Mouse (Mus musculus) right cerebral cortex, adult 2 months (tissue): ENCODE measurements around the gene Igsf9.
A peak's percentile ranks its signal among the peaks of the same experiment; 100 is the strongest.

Source experiments
- DNase-seq, 2 experiments: peaks; one replicate each; pipeline ENCODE4 v3.0.0; 2021 to 2022; ENCODE audit warnings: low spot score in 2 of 2

Igsf9 gene

GRCm38 (mm10) chr1:172468301-172468877 lies 13.2 kb upstream of the Igsf9 start:
- DNase-seq = no peak

- DNase-seq = no peak
Observed at GRCm38 (mm10) chr1:172469373-172469772, 12.2 kb upstream of the Igsf9 start.

- no peak for DNase-seq
Observed at GRCm38 (mm10) chr1:172469810-172470448, 11.7 kb upstream of the Igsf9 start.

GRCm38 (mm10) chr1:172472909-172473308 lies 8.7 kb upstream of the Igsf9 start:
- no peak for DNase-seq

GRCm38 (mm10) chr1:172474196-172474595 lies 7.4 kb upstream of the Igsf9 start:
- DNase-seq = no peak

- no peak for DNase-seq
Observed at GRCm38 (mm10) chr1:172475054-172475741, 6.4 kb upstream of the Igsf9 start, which contains the start of gene Slamf9. Gene Slamf9 (plus strand): TSS chr1:172475358.

- no peak for DNase-seq
Observed at GRCm38 (mm10) chr1:172478020-172478419, 3.6 kb upstream of the Igsf9 start.

GRCm38 (mm10) chr1:172480376-172480775 lies 1.2 kb upstream of the Igsf9 start:
- no peak for DNase-seq

GRCm38 (mm10) chr1:172481111-172481510 lies 477 bp upstream of the Igsf9 start:
- DNase-seq = no peak

- no peak for DNase-seq
Observed at GRCm38 (mm10) chr1:172482518-172483360, 1.2 kb downstream of the Igsf9 start.

GRCm38 (mm10) chr1:172483361-172483660 lies 1.7 kb downstream of the Igsf9 start:
- no peak for DNase-seq

GRCm38 (mm10) chr1:172484236-172484635 lies 2.6 kb downstream of the Igsf9 start:
- DNase-seq = no peak

- no peak for DNase-seq
Observed at GRCm38 (mm10) chr1:172484671-172485070, 3.1 kb downstream of the Igsf9 start.

GRCm38 (mm10) chr1:172485821-172486220 lies 4.2 kb downstream of the Igsf9 start:
- DNase-seq = no peak

- no peak for DNase-seq
Observed at GRCm38 (mm10) chr1:172486236-172486635, 4.6 kb downstream of the Igsf9 start.

GRCm38 (mm10) chr1:172486651-172487050 lies 5.1 kb downstream of the Igsf9 start:
- no peak for DNase-seq

GRCm38 (mm10) chr1:172487859-172488258 lies 6.3 kb downstream of the Igsf9 start:
- no peak for DNase-seq

- DNase-seq = no peak
Observed at GRCm38 (mm10) chr1:172488831-172489230, 7.2 kb downstream of the Igsf9 start.

GRCm38 (mm10) chr1:172489585-172490250 lies 8.1 kb downstream of the Igsf9 start:
- DNase-seq = no peak

GRCm38 (mm10) chr1:172490261-172490661 lies 8.7 kb downstream of the Igsf9 start:
- DNase-seq = peak; percentile 92 to 95

GRCm38 (mm10) chr1:172492047-172492446 lies 10.5 kb downstream of the Igsf9 start:
- DNase-seq = no peak

- no peak for DNase-seq
Observed at GRCm38 (mm10) chr1:172493516-172493915, 11.9 kb downstream of the Igsf9 start.
